Mouse (Mus musculus) bone marrow, adult 2 months (tissue): Measurements from ENCODE around the gene Gm10959.

Experiments
- CTCF ChIP-seq: fragments of 200-500 bp; IDR thresholded peaks from 2 replicates; pipeline ENCODE4 v1.5.1; 2011; ENCODE audit warnings: low read length, control low read depth; ENCODE audit not compliant: control insufficient read depth, insufficient read depth
- POLR2A ChIP-seq: fragments of 200-500 bp; IDR thresholded peaks from 2 replicates; pipeline ENCODE4 v1.6.1; 2011; ENCODE audit warnings: low read depth, mild to moderate bottlenecking, control low read depth, low read length, borderline replicate concordance; ENCODE audit not compliant: control insufficient read depth

- no peak for TF ChIP-seq CTCF
- no peak for TF ChIP-seq POLR2A
These were observed 24.4 kb downstream of the Gm10959 start, which contains the start of gene Fabp2 for GRCm38 (mm10) chr3:122894772-122895171.
